Mouse (Mus musculus): Measurements from ENCODE around the gene Lgi1.

- TF ChIP-seq CTCF (IDR thresholded peaks at IDR 0.05; ENCODE audit: low read depth, low read length): no peak
- no peak for TF ChIP-seq GATA1 (IDR thresholded peaks at IDR 0.05; ENCODE audit: borderline replicate concordance, low read length)
- TF ChIP-seq GATA2 (IDR thresholded peaks at IDR 0.05; ENCODE audit: borderline replicate concordance, low read depth, low read length): no peak
These were observed 92.0 kb downstream of the Lgi1 start for GRCm38 (mm10) chr19:38356211-38356828.

All from G1E (cell line).